Mouse (Mus musculus) gastrocnemius, adult 2 months (tissue): ENCODE measurements around the gene Crat. TPM values are rescaled to one million over a fixed set of nuclear protein-coding genes. Genes with fewer than 3 reads are reported as not detected.

Experiments used
- DNase-seq: peaks from one replicate; pipeline ENCODE4 v3.0.0; 2022
- H3K27ac ChIP-seq: fragments of 200-600 bp; 2 replicates; pipeline ENCODE4 v1.8.1; 2022; ENCODE audit warnings: mild to moderate bottlenecking
- H3K4me3 ChIP-seq: fragments of 200-600 bp; 2 replicates; pipeline ENCODE4 v1.8.1; 2022; ENCODE audit warnings: mild to moderate bottlenecking, moderate library complexity
- CTCF ChIP-seq: fragments of 200-600 bp; IDR thresholded peaks from 2 replicates; pipeline ENCODE4 v1.8.1; 2022; ENCODE audit warnings: antibody characterized with exemption, mild to moderate bottlenecking, moderate library complexity
- intact Hi-C: fragments of 180-260 bp; cut with DNase I; formaldehyde crosslinking; loops from one replicate; pipeline ENCODE4 v1.15.1; 2025
- total RNA-seq, 2 experiments: library from RNA; stranded (reverse); gene quantifications; 2 replicates each; pipeline ENCODE4 v1.2.3; 2021

Crat gene
- total RNA-seq, 2 experiments from 2014 or later = 362 to 422 TPM

GRCm38 (mm10) chr2:30375893-30376292 lies 39.7 kb downstream of the Crat start:
- no peak for TF ChIP-seq CTCF
- Histone ChIP-seq H3K4me3 (no peak overlapping the region), H3K27ac (no peak overlapping the region)
- intact Hi-C loops = no loop called here
- DNase-seq = no peak

GRCm38 (mm10) chr2:30372726-30373125 lies 42.9 kb downstream of the Crat start:
- no peak overlapping the region for H3K4me3 ChIP-seq
- no peak overlapping the region for H3K27ac ChIP-seq
- DNase-seq = no peak
- intact Hi-C loops = no loop called here
- TF ChIP-seq CTCF = no peak

- TF ChIP-seq CTCF = no peak
Measured at GRCm38 (mm10) chr2:30371544-30371943, 44.1 kb downstream of the Crat start.

GRCm38 (mm10) chr2:30366203-30366602 lies 49.4 kb downstream of the Crat start:
- DNase-seq = peak; percentile 61
- intact Hi-C loops = no loop called here
- Histone ChIP-seq H3K4me3 (peak overlapping the region; percentile 92), H3K27ac (peak overlapping the region; percentile 89)
- TF ChIP-seq CTCF = peak; percentile 44; the same call in 1 of the 2 replicates

More at GRCm38 (mm10) chr2:30371544-30371943, 44.1 kb downstream of the Crat start:
- no peak overlapping the region for H3K27ac ChIP-seq
- H3K4me3 ChIP-seq = no peak overlapping the region
- DNase-seq = no peak
- intact Hi-C loops = no loop called here

- no peak for TF ChIP-seq CTCF
- Histone ChIP-seq H3K4me3 (peak overlapping the region; percentile 92), H3K27ac (peak overlapping the region; percentile 89)
- DNase-seq = peak; percentile 47
- intact Hi-C loops = no loop called here
Measured at GRCm38 (mm10) chr2:30365281-30366069, 50.1 kb downstream of the Crat start.

- intact Hi-C loops = no loop called here
- peak within 1 kb of the TSS; percentile 89 for H3K27ac ChIP-seq
- peak within 1 kb of the TSS; percentile 92 for H3K4me3 ChIP-seq
- no peak for TF ChIP-seq CTCF
- peak; percentile 100 for DNase-seq
Measured at GRCm38 (mm10) chr2:30363773-30364650, 51.6 kb downstream of the Crat start, which contains the start of gene Miga2. Miga2 (plus strand) TSS chr2:30364233.

GRCm38 (mm10) chr2:30362865-30363264 lies 52.7 kb downstream of the Crat start:
- TF ChIP-seq CTCF = peak; percentile 43; the same call in 1 of the 2 replicates
- intact Hi-C loops = no loop called here
- Histone ChIP-seq H3K4me3 (no peak overlapping the region), H3K27ac (no peak overlapping the region)
- DNase-seq = no peak

- intact Hi-C loops = no loop called here
- no peak for TF ChIP-seq CTCF
- H3K27ac ChIP-seq = no peak overlapping the region
- no peak overlapping the region for H3K4me3 ChIP-seq
- DNase-seq = no peak
Measured at GRCm38 (mm10) chr2:30360626-30361025, 55.0 kb downstream of the Crat start.

GRCm38 (mm10) chr2:30358533-30359531 lies 56.8 kb downstream of the Crat start, which contains the start of gene Sh3glb2:
Sh3glb2 (minus strand) TSS chr2:30359337.
- Histone ChIP-seq H3K4me3 (peak within 1 kb of the TSS; percentile 96), H3K27ac (peak within 1 kb of the TSS; percentile 84)
- DNase-seq = peak; percentile 95
- TF ChIP-seq CTCF = peak; percentile 57
- intact Hi-C loops = loop anchor here (5.0 kb wide), 1 partner anchor 72 kb away; the partner anchor contains the start of genes Dolk and Nup188

GRCm38 (mm10) chr2:30357552-30358510 lies 57.8 kb downstream of the Crat start:
- DNase-seq = peak; percentile 47
- peak overlapping the region; percentile 96 for H3K4me3 ChIP-seq
- no peak for TF ChIP-seq CTCF
- peak overlapping the region; percentile 84 for H3K27ac ChIP-seq
- intact Hi-C loops = loop anchor here (5.0 kb wide), 1 partner anchor 71 kb away; the partner anchor contains the start of genes Dolk and Nup188
